Mouse (Mus musculus) midbrain, embryonic 14.5 days (tissue): Measurements from ENCODE around the gene 4930556J24Rik. TPM values are rescaled to one million over a fixed set of nuclear protein-coding genes. Genes with fewer than 3 reads are reported as not detected.
A peak's percentile ranks its signal among the peaks of the same experiment; 100 is the strongest.

ENCODE experiments used
- ATAC-seq: fragments of 200-750 bp; cut with Nextera tagmentation; 2 replicates; pipeline ENCODE4 v1.8.0; 2017; ENCODE audit warnings: moderate number of reproducible peaks, moderate library complexity; ENCODE audit not compliant: low FRiP score, low TSS enrichment
- DNase-seq: peaks from one replicate; pipeline ENCODE4 v3.0.0-alpha.2; 2015
- H3K27ac ChIP-seq: fragments of 300-500 bp; sonication (generic); replicated peaks from 2 replicates; pipeline ENCODE4 v1.5.1; 2014; ENCODE audit warnings: mild to moderate bottlenecking, low read depth, low read length, moderate library complexity
- H3K27me3 ChIP-seq: fragments of 300-500 bp; sonication (generic); 2 replicates; pipeline ENCODE4 v1.6.1; 2014; ENCODE audit warnings: low read length, control low read depth, mixed read lengths; ENCODE audit not compliant: control insufficient read depth, insufficient read depth
- H3K36me3 ChIP-seq: fragments of 300-500 bp; sonication (generic); 2 replicates; pipeline ENCODE4 v1.6.1; 2014; ENCODE audit warnings: low read length, control low read depth; ENCODE audit not compliant: control insufficient read depth, insufficient read depth
- H3K4me1 ChIP-seq: fragments of 300-500 bp; sonication (generic); 2 replicates; pipeline ENCODE4 v1.6.1; 2014; ENCODE audit warnings: mild to moderate bottlenecking, antibody characterized with exemption, low read length, control low read depth; ENCODE audit not compliant: control insufficient read depth, insufficient read depth
- H3K4me2 ChIP-seq: fragments of 300-500 bp; sonication (generic); 2 replicates; pipeline ENCODE4 v1.6.1; 2014; ENCODE audit warnings: mild to moderate bottlenecking, low read length, moderate library complexity
- H3K4me3 ChIP-seq: fragments of 300-500 bp; sonication (generic); replicated peaks from 2 replicates; pipeline ENCODE4 v1.5.1; 2014; ENCODE audit warnings: low read depth, low read length
- H3K9ac ChIP-seq: fragments of 300-500 bp; sonication (generic); replicated peaks from 2 replicates; pipeline ENCODE4 v1.6.1; 2014; ENCODE audit warnings: mild to moderate bottlenecking, low read length, moderate library complexity
- H3K9me3 ChIP-seq: fragments of 300-500 bp; sonication (generic); 2 replicates; pipeline ENCODE4 v1.6.1; 2016; ENCODE audit warnings: low read length, control low read depth, mixed read lengths; ENCODE audit not compliant: control insufficient read depth
- WGBS: fragments of 180-500 bp; shearing (Covaris S2); extraction: QIAGEN DNeasy Blood & Tissue Kit; methylation state at CpG from one replicate; pipeline ENCODE4 v1.1.7; 2014; 5-methylcytosine and 5-hydroxymethylcytosine counted together
- polyA plus RNA-seq: library from polyadenylated mRNA; unstranded; fragments of >200 nt; fragmentation: Nextera tagmentation; extraction: Ambion mirVana; gene quantifications from 2 replicates; pipeline ENCODE4 v1.2.1, GENCODE M21; 2014

Gene 4930556J24Rik
- polyA plus RNA-seq, 1 experiment from 2014 or later: 0.24 TPM

DNA sequence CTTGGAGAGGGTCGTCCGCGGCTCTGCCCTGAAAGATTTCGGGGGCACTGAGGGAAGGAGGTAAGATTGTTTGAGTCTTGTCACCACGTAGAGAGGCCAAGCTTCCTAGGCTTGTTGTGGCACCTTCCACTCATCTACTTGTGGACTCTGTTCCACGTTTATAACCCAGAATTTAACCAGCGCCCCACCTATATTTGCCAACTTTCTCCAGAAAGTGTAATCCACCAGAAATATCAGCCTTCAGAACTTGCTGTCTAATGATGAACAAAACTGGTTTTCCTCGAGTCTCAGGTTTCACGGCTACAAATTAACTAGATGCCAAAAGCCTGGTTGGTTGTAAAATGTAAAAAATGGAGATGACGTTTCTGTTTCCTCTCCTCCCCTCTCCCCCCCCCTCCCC, 81.1 kb downstream of the 4930556J24Rik start:
- Histone ChIP-seq H3K9me3 (no peaks in the 10 kb centered on the region), H3K9ac (peak overlapping the region; percentile 57), H3K4me3 (peak overlapping the region; percentile 46), H3K4me2 (peak overlapping the region; percentile 80), H3K27me3 (no peaks in the 10 kb centered on the region), H3K27ac (peak overlapping the region; percentile 85), H3K4me1 (no peaks in the 10 kb centered on the region), H3K36me3 (peaks cover 18% of the 10 kb centered on the region)
- no peak for DNase-seq
- no peak for ATAC-seq
- whole genome bisulfite sequencing: 7% methylated on average over 10 of the region's 10 CpGs

DNA sequence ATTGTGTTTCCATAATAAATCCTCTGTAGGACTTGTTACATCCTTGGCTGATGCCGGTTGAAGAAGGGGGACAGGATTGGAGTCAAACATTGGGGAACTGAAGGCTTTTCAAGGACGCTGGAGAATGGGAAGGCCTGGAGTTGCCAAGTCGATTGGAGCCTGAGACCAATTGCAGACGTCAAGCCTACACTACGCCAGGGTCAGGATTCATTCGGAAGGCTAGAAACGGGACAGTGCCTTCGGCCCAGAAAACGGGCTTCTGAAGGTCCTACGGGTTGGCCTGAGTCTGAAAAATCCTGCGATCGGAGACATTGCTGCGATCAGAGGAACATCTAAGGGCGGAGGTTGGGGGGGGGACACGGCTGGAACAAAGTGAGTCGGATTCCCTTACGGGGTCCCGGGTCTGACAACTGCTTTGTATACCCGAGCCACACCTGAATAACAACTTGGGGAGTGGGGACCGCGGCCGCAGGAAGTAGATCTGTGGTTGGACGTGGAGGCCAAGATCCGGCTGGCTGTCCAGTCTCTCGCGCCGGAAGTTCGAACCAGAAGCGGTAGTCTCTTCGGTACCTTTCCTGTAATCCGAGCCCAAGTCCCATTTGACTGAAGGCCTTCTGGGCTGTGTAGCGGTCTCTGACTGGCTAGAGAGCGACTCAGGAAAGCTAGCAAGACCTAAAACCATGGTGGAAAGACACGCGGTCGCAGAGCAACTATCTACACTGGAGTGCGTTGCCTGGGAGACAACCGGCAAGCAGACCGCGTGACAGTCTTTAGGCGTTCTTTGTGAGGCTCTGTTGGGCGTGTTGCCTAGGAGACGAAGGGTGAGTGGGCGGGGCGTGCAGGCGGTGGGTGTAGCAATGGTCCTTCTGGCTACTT, 81.9 kb downstream of the 4930556J24Rik start, which contains the start of the genes 4921536K21Rik and Dusp18:
TSS of gene 4921536K21Rik (minus strand) at position 693 of the 876 bp plus-strand sequence.
TSS of gene Dusp18 (plus strand) at position 835 of the 876 bp plus-strand sequence.
- ATAC-seq (peak; percentile 99), DNase-seq (peak; percentile 96)
- Histone ChIP-seq H3K9ac (peak within 1 kb of the TSS; percentile 57), H3K36me3 (peaks cover 18% of the 10 kb centered on the region), H3K4me2 (peak within 1 kb of the TSS; percentile 80), H3K4me3 (peak within 1 kb of the TSS; percentile 46), H3K27ac (peak within 1 kb of the TSS; percentile 85), H3K9me3 (no peaks in the 10 kb centered on the region), H3K4me1 (no peaks in the 10 kb centered on the region), H3K27me3 (no peaks in the 10 kb centered on the region)
- WGBS: 2% methylated on average over 46 of the region's 46 CpGs

DNA sequence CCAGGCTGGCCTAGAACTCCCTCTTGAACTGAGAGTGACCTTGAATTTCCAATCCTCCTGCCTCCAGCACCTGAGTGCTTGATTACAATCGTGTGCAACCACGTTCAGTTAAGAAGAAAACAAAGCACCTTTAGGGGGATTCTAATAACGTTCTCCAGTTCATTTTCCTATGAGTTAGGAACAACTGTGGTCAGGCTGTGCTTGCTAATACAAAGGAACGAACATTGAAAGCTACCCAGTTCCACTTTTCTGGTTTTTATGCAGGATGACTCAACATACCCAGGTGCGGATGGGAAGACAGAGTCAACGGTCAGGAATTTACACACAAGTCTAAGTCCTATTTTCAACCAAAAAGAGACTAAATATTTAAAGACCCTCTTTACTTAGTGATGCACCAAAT, 82.6 kb downstream of the 4930556J24Rik start:
- Histone ChIP-seq H3K36me3 (peaks cover 14% of the 10 kb centered on the region), H3K4me1 (no peaks in the 10 kb centered on the region), H3K4me2 (peak overlapping the region; percentile 80), H3K9me3 (no peaks in the 10 kb centered on the region), H3K27me3 (no peaks in the 10 kb centered on the region), H3K9ac (no peak overlapping the region), H3K4me3 (peak overlapping the region; percentile 46; the same call in 1 of the 2 replicates), H3K27ac (0 out of 2 replicates have a peak overlapping the region, but pooled peaks have one; percentile 85)
- 82% methylated on average over 6 of the region's 6 CpGs for WGBS
- DNase-seq (no peak), ATAC-seq (no peak)

Other genes starting within 250 kb of the 4930556J24Rik start
- gene Osbp2, start 112.9 kb downstream of the 4930556J24Rik start, polyA plus RNA-seq: 21.2 and 30.0 TPM in 2 replicates
- gene 4921536K21Rik, start 81.7 kb downstream of the 4930556J24Rik start, polyA plus RNA-seq: 0.35 TPM in 1 of 2 replicates, not detected in the other
- 33.7 and 38.1 TPM in 2 replicates for gene Dusp18, start 81.5 kb downstream of the 4930556J24Rik start, polyA plus RNA-seq
- gene Slc35e4, start 62.1 kb downstream of the 4930556J24Rik start, polyA plus RNA-seq: 10.8 and 14.5 TPM in 2 replicates
- gene Tcn2, start 44.6 kb downstream of the 4930556J24Rik start, polyA plus RNA-seq: 11.7 and 21.2 TPM in 2 replicates
- 39.2 and 54.4 TPM in 2 replicates for gene Pes1, start 12.8 kb downstream of the 4930556J24Rik start, polyA plus RNA-seq
- gene Gal3st1, start 6.9 kb upstream of the 4930556J24Rik start, polyA plus RNA-seq: 3.6 and 4.2 TPM in 2 replicates
- gene Sec14l4, start 54.7 kb upstream of the 4930556J24Rik start, polyA plus RNA-seq: not detected in 2 replicates
- 0.38 and 0.77 TPM in 2 replicates for gene Sec14l3, start 88.1 kb upstream of the 4930556J24Rik start, polyA plus RNA-seq
- 7.6 and 9.1 TPM in 2 replicates for gene Mtfp1, start 118.7 kb upstream of the 4930556J24Rik start, polyA plus RNA-seq
- 2.0 and 3.3 TPM in 2 replicates for gene Sec14l2, start 146.6 kb upstream of the 4930556J24Rik start, polyA plus RNA-seq
- 52.7 and 52.9 TPM in 2 replicates for gene Rnf215, start 158.4 kb upstream of the 4930556J24Rik start, polyA plus RNA-seq
- gene Ccdc157, start 183.5 kb upstream of the 4930556J24Rik start, polyA plus RNA-seq: 4.8 and 7.1 TPM in 2 replicates
- gene Sf3a1, start 183.6 kb upstream of the 4930556J24Rik start, polyA plus RNA-seq: 47.6 and 64.3 TPM in 2 replicates
- gene Tbc1d10a, start 210.0 kb upstream of the 4930556J24Rik start, polyA plus RNA-seq: 21.5 and 23.8 TPM in 2 replicates
- 1.6 and 2.1 TPM in 2 replicates for gene Castor1, start 241.4 kb upstream of the 4930556J24Rik start, polyA plus RNA-seq